Comparison of ENCODE assay signal across 10 mouse cellular contexts in the genomic region with DNA sequence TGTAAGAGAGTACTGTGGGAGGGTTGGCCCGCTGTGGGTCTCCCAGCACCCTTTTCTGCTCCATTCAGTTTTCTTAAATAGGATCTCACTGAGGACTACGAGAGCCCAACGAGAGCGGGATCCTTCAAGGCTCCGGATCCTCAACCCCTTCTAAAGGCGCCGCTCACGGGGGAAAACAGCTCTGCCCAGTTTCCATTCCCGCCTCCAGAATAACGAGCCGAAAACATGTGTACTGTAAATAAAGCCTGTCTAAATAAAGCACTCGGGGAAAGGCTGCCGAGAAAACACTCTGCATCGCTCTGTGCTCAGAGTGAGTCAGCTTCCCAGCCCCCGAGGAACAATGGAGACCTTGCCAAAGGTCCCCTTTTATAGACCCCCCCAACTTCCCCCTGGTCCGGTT.
A peak's percentile ranks its signal among the peaks of the same experiment; 100 is the strongest.
DNase-seq lines count a peak whose midpoint lies in the region; ATAC-seq and TF ChIP-seq lines count a peak whose summit lies in the region.
"Had no signal": no experiment of that assay in that cellular context is flagged by ENCODE, and none has a peak within 500 bp of the region (broad histone marks: within the 10 kb centered on the region; RNA-seq: fewer than 3 reads in every experiment).

No protein-coding gene starts in this region.

- peaks cover 95% of the 10 kb centered on the region for H3K27me3 ChIP-seq in kidney, embryonic 15.5 days
- peaks cover 100% of the 10 kb centered on the region for H3K27me3 ChIP-seq in embryonic facial prominence, embryonic 10.5 days (replicated peaks; ENCODE audit: low read depth, poor library complexity, severe bottlenecking)
- H3K27me3 ChIP-seq in heart, embryonic 16.5 days (ENCODE audit: control insufficient read depth, insufficient read depth, low read length), result peaks cover 53% of the 10 kb centered on the region
- no peaks in the 10 kb centered on the region; the same call in 1 of the 2 replicates for H3K27me3 ChIP-seq in lung, postnatal 0 days (replicated peaks; ENCODE audit: insufficient read depth, low read length)

- H3K9ac ChIP-seq in kidney, embryonic 15.5 days, result no peak overlapping the region
- no peak overlapping the region; the same call in 1 of the 2 replicates for H3K9ac ChIP-seq in heart, embryonic 16.5 days (ENCODE audit: low read length)
- no peak overlapping the region for H3K9ac ChIP-seq in lung, postnatal 0 days (replicated peaks; ENCODE audit: low read depth)

- 16% methylated on average over 16 of the region's 16 CpGs for WGBS in kidney, embryonic 15.5 days
- WGBS in embryonic facial prominence, embryonic 10.5 days, result 10% methylated on average over 16 of the region's 16 CpGs
- 26% methylated on average over 16 of the region's 16 CpGs for WGBS in heart, embryonic 16.5 days
- WGBS in lung, postnatal 0 days, result 15% methylated on average over 16 of the region's 16 CpGs

- H3K36me3 ChIP-seq in kidney, embryonic 15.5 days, result no peaks in the 10 kb centered on the region
- H3K36me3 ChIP-seq in embryonic facial prominence, embryonic 10.5 days (replicated peaks), result no peaks in the 10 kb centered on the region
- H3K36me3 ChIP-seq in heart, embryonic 16.5 days (ENCODE audit: control insufficient read depth, insufficient read depth), result no peaks in the 10 kb centered on the region
- H3K36me3 ChIP-seq in lung, postnatal 0 days (ENCODE audit: insufficient read depth, low read length), result no peaks in the 10 kb centered on the region

- 0 out of 2 replicates have a peak overlapping the region, but pooled peaks have one; percentile 93 for H3K27ac ChIP-seq in kidney, embryonic 15.5 days
- peak overlapping the region; percentile 92 for H3K27ac ChIP-seq in embryonic facial prominence, embryonic 10.5 days (replicated peaks)
- H3K27ac ChIP-seq in heart, embryonic 16.5 days (ENCODE audit: low read length), result peak overlapping the region; percentile 39; the same call in 1 of the 2 replicates
- no peak overlapping the region for H3K27ac ChIP-seq in lung, postnatal 0 days (ENCODE audit: low read length)

- peaks cover 80% of the 10 kb centered on the region for H3K4me1 ChIP-seq in kidney, embryonic 15.5 days
- H3K4me1 ChIP-seq in embryonic facial prominence, embryonic 10.5 days, result peaks cover 73% of the 10 kb centered on the region
- peaks cover 21% of the 10 kb centered on the region for H3K4me1 ChIP-seq in heart, embryonic 16.5 days (ENCODE audit: control insufficient read depth, insufficient read depth, low read length)
- no peaks in the 10 kb centered on the region for H3K4me1 ChIP-seq in lung, postnatal 0 days (ENCODE audit: insufficient read depth, low read depth, low read length)

- H3K9me3 ChIP-seq in kidney, embryonic 15.5 days (replicated peaks), result no peaks in the 10 kb centered on the region
- no peaks in the 10 kb centered on the region for H3K9me3 ChIP-seq in embryonic facial prominence, embryonic 10.5 days
- no peaks in the 10 kb centered on the region for H3K9me3 ChIP-seq in heart, embryonic 16.5 days (replicated peaks; ENCODE audit: control insufficient read depth, low read length)
- H3K9me3 ChIP-seq in lung, postnatal 0 days (ENCODE audit: low read length), result no peaks in the 10 kb centered on the region

- ATAC-seq in kidney, embryonic 15.5 days (replicated peaks; ENCODE audit: low FRiP score), result no peak
- no peak for ATAC-seq in heart, embryonic 16.5 days (replicated peaks; ENCODE audit: extremely low read depth, insufficient read depth, low FRiP score)
- ATAC-seq in lung, postnatal 0 days, result no peak
- no peak for ATAC-seq in megakaryocyte progenitor cell, adult 5-6 weeks (replicated peaks; ENCODE audit: poor library complexity)

- H3K4me3 ChIP-seq in kidney, embryonic 15.5 days (replicated peaks), result no peak overlapping the region
- no peak overlapping the region for H3K4me3 ChIP-seq in embryonic facial prominence, embryonic 10.5 days
- H3K4me3 ChIP-seq in heart, embryonic 16.5 days (ENCODE audit: low read length), result no peak overlapping the region
- no peak overlapping the region for H3K4me3 ChIP-seq in lung, postnatal 0 days (ENCODE audit: low read depth, low read length)

- no peak overlapping the region for H3K4me2 ChIP-seq in kidney, embryonic 15.5 days
- H3K4me2 ChIP-seq in heart, embryonic 16.5 days (ENCODE audit: low read depth, low read length), result no peak overlapping the region
- H3K4me2 ChIP-seq in lung, postnatal 0 days (replicated peaks; ENCODE audit: low read depth, low read length), result no peak overlapping the region

- no peak for DNase-seq in kidney, postnatal 10 days
- no peak for DNase-seq in embryonic facial prominence, embryonic 10.5 days (ENCODE audit: low spot score)
- peak; percentile 29 for DNase-seq in lung, postnatal 0 days (ENCODE audit: low spot score)
- no peak for DNase-seq in layer of hippocampus, adult 9-10 months (ENCODE audit: low spot score)
- DNase-seq: adrenal gland, postnatal 10 days; cerebellum, postnatal 14 days; kidney, adult 11 months had no signal

- TF ChIP-seq CTCF in lung, postnatal 0 days (IDR thresholded peaks at IDR 0.05), result no peak

- TF ChIP-seq EP300 in lung, postnatal 0 days (IDR thresholded peaks at IDR 0.05), result no peak
